Mouse (Mus musculus) forebrain, embryonic 10.5 days (tissue): ENCODE measurements around the gene Pkig. TPM values are rescaled to one million over a fixed set of nuclear protein-coding genes. Genes with fewer than 3 reads are reported as not detected.

Source experiments
- DNase-seq: peaks from one replicate; pipeline ENCODE4 v3.0.0-alpha.2; 2017; ENCODE audit warnings: low spot score; ENCODE audit errors: extremely low spot score
- H3K27ac ChIP-seq: fragments of 300-500 bp; sonication (generic); 2 replicates; pipeline ENCODE4 v1.5.1; 2016; ENCODE audit warnings: mild to moderate bottlenecking
- H3K27me3 ChIP-seq: fragments of 300-500 bp; sonication (generic); 2 replicates; pipeline ENCODE4 v1.6.1; 2016; ENCODE audit warnings: mild to moderate bottlenecking; ENCODE audit not compliant: poor library complexity, severe bottlenecking
- H3K36me3 ChIP-seq: fragments of 300-500 bp; sonication (generic); replicated peaks from 2 replicates; pipeline ENCODE4 v1.6.1; 2016; ENCODE audit warnings: mild to moderate bottlenecking, moderate library complexity
- H3K4me1 ChIP-seq: fragments of 300-500 bp; sonication (generic); 2 replicates; pipeline ENCODE4 v1.6.1; 2016
- H3K4me3 ChIP-seq: fragments of 300-500 bp; sonication (generic); 2 replicates; pipeline ENCODE4 v1.5.1; 2016; ENCODE audit warnings: mild to moderate bottlenecking, moderate library complexity
- H3K9me3 ChIP-seq: fragments of 300-500 bp; sonication (generic); 2 replicates; pipeline ENCODE4 v1.6.1; 2016; ENCODE audit warnings: mild to moderate bottlenecking, moderate library complexity
- WGBS: fragments of 180-500 bp; shearing (Covaris S2); methylation state at CpG from one replicate; pipeline ENCODE4 v1.1.7; 2016; 5-methylcytosine and 5-hydroxymethylcytosine counted together
- polyA plus RNA-seq: library from polyadenylated mRNA; unstranded; fragments of >200 nt; fragmentation: Nextera tagmentation; extraction: Ambion mirVana; gene quantifications from 2 replicates; pipeline ENCODE4 v1.2.1, GENCODE M21; 2016

Gene Pkig
- polyA plus RNA-seq, 1 experiment from 2014 or later = 212 TPM

GRCm38 (mm10) chr2:163766261-163766660 is 108.1 kb downstream of the Pkig start:
- no peaks in the 10 kb centered on the region for H3K9me3 ChIP-seq
- no peak overlapping the region for H3K27ac ChIP-seq
- no peaks in the 10 kb centered on the region; the same call in 1 of the 2 replicates for H3K27me3 ChIP-seq
- no peaks in the 10 kb centered on the region; the same call in 1 of the 2 replicates for H3K4me1 ChIP-seq
- DNase-seq = no peak
- no peak overlapping the region for H3K4me3 ChIP-seq
- H3K36me3 ChIP-seq = no peaks in the 10 kb centered on the region

GRCm38 (mm10) chr2:163766890-163767289 is 108.7 kb downstream of the Pkig start:
- Histone ChIP-seq H3K36me3 (no peaks in the 10 kb centered on the region), H3K27ac (no peak overlapping the region), H3K4me1 (no peaks in the 10 kb centered on the region; the same call in 1 of the 2 replicates), H3K9me3 (no peaks in the 10 kb centered on the region), H3K27me3 (peaks cover 3% of the 10 kb centered on the region; the same call in 1 of the 2 replicates), H3K4me3 (no peak overlapping the region)
- no peak for DNase-seq
- 83% methylated on average over 1 of the region's 1 CpGs for WGBS

GRCm38 (mm10) chr2:163770731-163771130 is 112.5 kb downstream of the Pkig start:
- Histone ChIP-seq H3K9me3 (no peaks in the 10 kb centered on the region), H3K27ac (no peak overlapping the region), H3K4me3 (no peak overlapping the region), H3K36me3 (no peaks in the 10 kb centered on the region), H3K4me1 (no peaks in the 10 kb centered on the region), H3K27me3 (peaks cover 27% of the 10 kb centered on the region)
- no peak for DNase-seq
- WGBS = 90% methylated on average over 8 of the region's 8 CpGs

Other genes with a start within 250 kb of the Pkig start
- gene Oser1, start 233.7 kb upstream of the Pkig start, polyA plus RNA-seq = 86.8 and 95.5 TPM in 2 replicates
- gene Gdap1l1, start 219.9 kb upstream of the Pkig start, polyA plus RNA-seq = 10.0 and 11.8 TPM in 2 replicates
- gene Fitm2, start 185.8 kb upstream of the Pkig start, polyA plus RNA-seq = 10.9 and 11.1 TPM in 2 replicates
- not detected in 2 replicates for gene R3hdml, start 166.1 kb upstream of the Pkig start, polyA plus RNA-seq
- not detected in 2 replicates for gene Hnf4a, start 151.6 kb upstream of the Pkig start, polyA plus RNA-seq
- 32.3 and 34.5 TPM in 2 replicates for gene Ttpal, start 56.1 kb upstream of the Pkig start, polyA plus RNA-seq
- 22.1 and 24.1 TPM in 2 replicates for gene Serinc3, start 13.3 kb upstream of the Pkig start, polyA plus RNA-seq
- 13.6 and 13.9 TPM in 2 replicates for gene Ada, start 91.9 kb downstream of the Pkig start, polyA plus RNA-seq
- gene Ccn5, start 162.5 kb downstream of the Pkig start, polyA plus RNA-seq = 0.29 and 0.34 TPM in 2 replicates
- not detected in 2 replicates for gene Kcnk15, start 195.3 kb downstream of the Pkig start, polyA plus RNA-seq